Mouse (Mus musculus) CD4-positive helper T cell, adult 2 months (primary cell): ENCODE data around the gene Wrnip1.

Experiments
- DNase-seq: peaks from one replicate; pipeline ENCODE4 v3.0.0-alpha.2; 2012; ENCODE audit warnings: low read depth, missing footprints, low spot score

Wrnip1 gene

DNA sequence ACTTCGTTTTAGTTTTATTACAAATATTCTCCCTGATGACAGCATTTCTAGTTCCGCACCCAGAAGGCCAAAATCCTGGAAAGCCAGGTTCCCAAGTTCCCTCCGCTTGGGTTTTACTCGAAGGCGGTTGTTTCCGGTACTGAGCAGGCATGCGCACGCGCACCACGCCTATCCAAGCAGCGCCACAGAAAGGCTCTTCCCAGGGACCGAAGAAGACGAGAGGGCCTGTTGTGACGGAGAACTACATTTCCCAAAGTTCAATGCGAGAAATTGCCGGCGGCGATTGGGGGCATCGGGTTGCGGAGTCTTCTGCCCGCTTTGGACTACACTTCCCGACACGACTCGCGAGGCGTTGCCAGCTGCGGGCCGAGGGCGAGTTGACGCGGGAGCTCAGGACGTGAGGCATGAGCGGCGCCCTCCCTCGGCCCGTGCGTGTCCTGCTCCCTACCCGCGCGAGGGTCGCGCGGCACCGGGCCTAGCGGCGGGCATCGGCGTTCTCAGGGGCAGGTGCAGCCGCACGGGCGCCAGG is at the start of gene Wrnip1:
Gene Wrnip1 (plus strand): TSS at position 346 of the 529 bp plus-strand sequence.
- peak; percentile 98 for DNase-seq

DNA sequence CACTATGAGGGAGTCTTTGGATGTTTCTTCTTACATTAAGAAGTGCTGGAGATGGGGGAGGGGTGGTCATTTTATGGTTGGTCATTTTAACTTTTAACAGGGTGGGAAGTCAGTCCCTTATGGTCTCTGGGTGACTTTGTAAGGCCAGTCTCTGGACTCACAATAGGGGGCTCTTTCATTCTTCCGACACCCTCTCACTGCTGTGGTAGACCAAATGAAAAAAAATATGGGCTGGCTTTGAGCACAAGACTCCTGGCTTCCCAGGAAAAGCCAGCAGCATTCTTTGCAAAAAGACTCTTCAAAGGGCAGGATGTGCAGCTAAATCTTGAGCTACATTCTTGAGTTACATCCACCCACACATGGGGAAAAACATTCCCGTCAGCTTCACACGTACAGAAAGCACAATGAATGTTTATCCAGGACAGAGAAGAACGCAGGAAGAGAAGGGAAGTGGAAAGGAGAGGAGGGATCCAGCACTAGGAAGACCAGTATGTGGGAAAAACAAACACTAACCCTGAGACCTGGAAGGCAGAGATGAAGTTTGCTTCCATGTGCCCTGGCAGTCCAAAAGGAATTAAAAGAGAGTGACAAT is 49.7 kb upstream of the Wrnip1 start:
- no peak for DNase-seq

DNA sequence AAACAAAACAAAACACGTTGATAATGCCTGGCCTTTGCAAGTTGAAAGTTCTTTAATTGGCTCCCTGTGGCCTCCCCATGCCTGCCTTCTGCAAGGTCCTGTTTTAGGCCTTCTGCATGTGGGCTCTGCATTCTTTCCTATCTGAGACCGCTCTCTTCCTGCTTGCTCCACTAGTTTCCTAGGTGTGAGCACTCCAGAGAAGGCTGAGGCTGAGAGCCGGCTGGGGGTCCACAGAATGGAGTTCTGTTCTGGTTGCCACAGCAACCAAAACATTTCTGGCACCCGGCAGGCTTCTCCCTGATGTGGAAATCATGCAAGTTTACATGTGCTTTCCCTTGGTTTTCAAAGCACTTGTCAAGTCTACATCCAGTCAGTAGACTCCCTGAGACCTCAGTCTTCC is 42.8 kb upstream of the Wrnip1 start:
- DNase-seq: no peak

DNA sequence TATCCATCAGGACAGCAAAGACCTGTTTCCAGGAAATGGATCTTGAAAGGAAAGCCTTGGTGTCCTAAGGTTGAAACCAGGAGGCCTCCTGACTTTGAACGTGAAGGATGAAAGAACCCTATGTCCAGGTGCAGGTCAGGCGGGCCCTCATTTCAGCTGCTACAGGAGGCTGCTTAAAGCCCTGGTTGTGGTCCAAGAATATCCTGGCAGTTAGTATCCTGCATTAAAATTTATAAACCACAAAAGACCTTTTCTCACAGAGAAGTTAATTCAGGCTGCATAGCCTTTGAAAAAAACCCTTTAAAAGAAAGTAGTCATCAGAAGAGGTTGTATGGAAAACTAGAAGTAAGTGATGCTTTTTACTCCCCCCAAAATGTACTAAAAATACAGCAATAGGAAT is 41.0 kb upstream of the Wrnip1 start:
- no peak for DNase-seq

DNA sequence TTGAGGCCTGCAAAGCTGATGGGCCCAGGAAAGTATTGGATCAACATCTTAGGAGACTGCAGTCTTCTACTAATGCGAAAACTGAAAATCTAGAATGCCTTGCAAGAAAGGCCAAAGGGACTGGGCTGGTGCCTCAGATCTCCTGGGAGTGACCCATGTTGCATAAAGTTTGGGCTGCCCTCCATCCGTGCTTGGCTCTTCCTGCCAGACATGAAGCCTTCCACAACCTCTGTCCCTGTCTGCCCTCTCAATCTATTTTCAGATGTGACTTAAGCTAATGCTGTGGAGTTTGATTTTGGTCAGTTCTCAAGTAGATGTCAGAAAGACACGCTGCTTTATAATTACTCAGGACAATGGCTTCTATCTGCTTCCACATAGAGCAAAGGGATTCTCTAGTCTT is 38.7 kb upstream of the Wrnip1 start:
- no peak for DNase-seq

DNA sequence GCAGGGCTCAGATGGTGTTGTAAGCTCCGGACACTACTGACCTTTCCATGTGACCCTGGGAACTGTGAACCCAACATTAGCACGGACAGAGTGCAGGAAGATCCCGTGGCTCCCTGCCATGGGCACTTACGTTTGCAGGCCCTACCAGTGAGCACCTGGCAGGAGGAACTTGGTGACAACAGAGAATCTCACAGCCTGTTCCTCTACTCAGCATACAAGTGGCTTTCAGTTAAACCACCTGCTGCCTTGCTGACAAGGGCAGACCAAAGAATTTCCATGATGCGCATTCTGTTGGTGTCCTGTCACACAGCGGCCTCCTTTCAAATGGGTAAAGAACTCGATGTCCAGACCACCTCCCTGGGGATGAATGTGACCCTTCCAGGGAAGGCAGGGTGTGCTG is 37.4 kb upstream of the Wrnip1 start:
- DNase-seq: no peak

DNA sequence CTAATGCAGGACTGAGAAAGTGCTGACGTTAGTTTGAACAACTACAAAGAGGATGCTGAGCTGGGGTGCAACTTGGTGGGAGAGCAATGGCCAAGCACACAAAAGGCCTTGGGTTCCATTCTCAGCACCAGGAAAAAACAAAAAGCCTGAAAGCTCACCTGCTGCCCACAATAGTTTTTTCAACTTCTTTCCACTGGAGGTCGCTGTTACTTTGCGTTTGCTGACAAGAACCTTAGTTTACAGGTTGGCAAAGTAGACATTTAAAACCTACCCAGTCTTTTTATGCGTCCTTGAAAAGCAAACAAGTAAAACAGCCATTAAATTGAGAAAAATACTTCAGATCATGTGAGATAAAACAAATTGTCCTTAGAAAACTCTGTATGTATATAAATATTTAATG is 33.7 kb upstream of the Wrnip1 start:
- peak; percentile 29 for DNase-seq

DNA sequence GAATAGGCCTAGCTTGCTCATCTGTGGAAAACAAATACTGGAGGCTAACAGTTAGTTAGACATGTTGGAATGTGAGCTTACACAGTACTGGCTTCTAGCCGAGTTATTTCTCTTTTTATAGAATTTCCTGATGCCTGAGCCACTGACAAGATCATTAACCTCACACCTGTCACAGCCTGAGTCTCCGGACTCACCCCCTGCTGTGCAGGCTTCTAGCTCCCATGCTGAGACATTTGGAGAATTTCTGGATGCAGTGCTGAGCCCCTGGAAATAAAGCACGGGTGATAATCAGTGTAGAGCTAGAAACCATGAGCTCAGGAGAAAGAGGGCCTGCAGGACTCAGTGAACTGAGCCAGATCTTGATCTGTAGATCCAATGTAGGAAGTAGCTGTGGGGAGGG is 31.9 kb upstream of the Wrnip1 start:
- no peak for DNase-seq

DNA sequence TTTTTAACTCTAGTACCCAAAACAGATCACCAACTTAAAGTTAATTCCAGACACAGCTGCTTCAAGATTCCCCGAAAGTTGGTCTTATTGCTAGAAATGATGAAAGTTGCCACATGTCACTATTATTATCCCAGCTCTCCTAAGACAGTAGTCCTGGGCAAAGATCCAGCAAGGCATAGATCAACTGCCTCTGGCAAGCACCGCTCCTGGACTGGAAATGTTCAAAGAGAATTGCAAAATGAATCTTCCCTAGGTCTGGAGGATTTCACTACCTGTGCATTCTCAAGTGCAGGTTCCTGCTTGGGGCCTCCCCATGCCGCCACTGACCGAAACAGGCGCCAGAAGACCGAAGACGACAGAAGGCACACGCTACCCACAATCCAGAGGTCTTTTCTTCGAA is 25.9 kb upstream of the Wrnip1 start:
- DNase-seq: no peak

DNA sequence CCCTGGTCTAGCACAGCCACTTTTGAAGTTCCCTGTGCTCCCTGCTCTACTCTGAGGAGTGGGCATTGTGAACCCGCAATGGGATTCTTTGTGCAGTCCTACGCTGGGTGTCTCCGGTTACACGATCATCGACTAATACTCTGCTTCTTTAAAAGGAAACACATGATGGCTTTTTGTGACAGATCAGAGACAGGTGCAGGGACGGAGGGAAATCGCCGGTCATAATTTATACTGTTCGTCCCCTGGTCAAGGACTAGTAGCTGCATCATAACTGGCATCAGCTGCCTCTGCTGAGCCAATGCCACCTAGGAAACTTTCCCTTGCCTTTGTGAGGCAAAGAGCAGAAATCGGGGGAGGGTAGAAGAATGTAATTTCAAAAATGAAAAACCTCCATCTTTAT is 25.5 kb upstream of the Wrnip1 start:
- no peak for DNase-seq

DNA sequence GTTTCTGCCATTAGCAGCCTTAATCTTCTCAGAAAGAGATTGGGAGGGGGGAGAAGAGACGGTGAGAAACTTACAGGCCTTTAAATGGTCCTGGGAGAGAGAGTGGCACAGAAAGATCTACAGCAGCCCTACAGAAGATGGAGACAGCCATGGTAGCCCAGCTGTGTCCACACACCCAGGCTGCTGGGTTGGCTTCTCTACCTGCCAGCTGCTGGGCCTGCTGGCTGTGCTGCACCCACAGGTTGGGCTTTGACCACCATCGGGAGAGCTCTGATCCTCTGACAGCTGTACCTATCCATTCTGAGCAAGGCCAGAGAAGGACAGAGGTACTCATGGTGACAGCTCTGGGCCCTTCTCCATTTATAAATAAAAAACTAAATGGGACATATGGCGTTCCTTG is 23.0 kb upstream of the Wrnip1 start:
- no peak for DNase-seq

DNA sequence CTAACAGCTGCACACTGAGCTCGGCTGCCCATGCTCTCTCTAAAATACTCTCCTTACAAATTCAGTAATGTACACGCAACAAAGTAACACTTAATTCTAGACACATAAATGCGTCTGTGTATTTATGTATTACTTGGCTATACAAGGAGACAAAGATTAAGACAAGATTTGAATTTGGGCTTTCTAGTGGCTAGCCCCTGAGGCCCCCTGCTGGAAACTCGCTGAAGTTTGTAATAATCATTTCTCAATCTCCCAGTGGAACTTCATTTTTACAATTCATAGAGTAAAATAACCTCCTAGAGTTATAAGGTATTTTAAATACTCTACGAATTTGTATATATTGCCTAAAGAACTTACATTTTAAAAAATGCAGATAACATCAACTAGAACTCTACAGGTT is 18.8 kb upstream of the Wrnip1 start:
- DNase-seq: no peak

DNA sequence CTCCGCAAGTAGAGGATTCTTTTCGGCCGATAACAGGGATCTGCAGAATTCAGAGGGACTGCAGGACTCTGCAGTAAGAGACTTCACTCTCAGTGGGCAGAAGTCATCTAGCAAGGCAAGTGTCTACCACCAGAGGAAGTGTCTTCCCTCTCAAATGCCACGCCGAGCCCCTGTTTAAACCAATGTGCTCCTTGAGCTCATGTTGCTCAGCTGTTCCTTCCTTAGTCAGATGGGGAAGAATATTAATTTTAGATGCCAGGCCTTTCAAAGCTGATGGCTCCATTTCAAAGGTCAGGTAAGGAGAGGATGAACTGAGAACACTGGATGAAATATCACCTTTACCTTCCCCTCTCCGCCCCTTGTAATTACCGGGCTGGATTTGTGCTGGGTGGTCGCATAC is 18.0 kb upstream of the Wrnip1 start, which contains the start of gene Mylk4:
Gene Mylk4 (minus strand): TSS at position 139 of the 400 bp plus-strand sequence.
- no peak for DNase-seq

DNA sequence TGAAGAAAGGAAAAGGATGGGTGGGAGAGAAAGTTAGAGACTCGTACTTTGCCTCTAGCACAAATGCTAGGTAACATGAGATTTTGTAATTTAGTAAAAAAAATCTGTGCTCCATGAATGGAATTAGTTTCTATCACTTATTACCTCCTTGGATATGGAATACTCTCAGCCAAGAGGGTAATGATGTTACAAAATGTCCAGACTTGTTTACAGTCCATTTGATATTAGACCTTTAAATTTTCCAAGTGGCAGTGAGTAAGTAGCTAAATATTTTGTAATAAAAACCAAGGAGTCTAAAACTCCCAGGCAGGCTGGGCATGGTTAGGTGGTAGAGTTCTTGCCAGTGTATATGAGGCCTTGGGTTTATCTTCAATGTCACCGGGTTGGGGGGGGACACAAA is 14.3 kb upstream of the Wrnip1 start:
- DNase-seq: no peak

DNA sequence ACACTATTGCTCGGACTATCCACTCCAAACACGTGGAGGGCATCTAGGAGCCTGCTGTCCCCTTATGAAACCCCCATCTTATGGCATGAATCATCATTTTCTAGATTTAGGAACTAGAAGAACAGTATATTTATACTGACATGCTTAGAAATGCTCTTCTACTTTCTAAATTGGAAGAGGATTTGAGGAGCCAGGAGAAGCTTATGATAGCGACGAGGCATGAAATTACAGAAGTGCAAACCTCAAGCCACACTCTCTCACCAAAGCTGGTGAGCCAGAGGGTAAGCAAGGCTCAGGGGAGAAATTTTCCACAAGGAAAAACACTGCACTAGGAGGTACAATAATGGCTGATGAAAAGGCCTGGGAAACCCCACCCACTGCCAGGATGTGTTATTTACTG is 12.1 kb upstream of the Wrnip1 start:
- DNase-seq: no peak

DNA sequence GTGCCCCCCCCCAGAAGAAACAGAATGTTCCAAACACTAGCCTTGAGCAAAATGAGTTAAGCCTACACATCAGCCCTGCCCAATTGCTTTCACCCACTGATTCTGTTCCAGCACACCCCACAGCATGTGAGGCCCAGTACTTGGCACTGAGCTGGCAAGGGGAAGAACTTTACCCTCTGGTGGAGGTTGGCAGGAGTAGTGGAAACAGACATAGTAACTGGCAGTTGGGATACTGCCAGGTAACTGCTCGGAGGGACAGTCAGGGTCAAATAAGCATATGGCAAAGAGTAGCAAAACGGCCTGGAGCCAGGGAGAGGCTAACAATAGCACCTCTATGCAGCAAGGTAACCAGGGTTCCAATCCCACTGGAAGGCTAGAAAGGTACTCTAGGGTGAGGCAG is 7.2 kb upstream of the Wrnip1 start:
- DNase-seq: no peak

DNA sequence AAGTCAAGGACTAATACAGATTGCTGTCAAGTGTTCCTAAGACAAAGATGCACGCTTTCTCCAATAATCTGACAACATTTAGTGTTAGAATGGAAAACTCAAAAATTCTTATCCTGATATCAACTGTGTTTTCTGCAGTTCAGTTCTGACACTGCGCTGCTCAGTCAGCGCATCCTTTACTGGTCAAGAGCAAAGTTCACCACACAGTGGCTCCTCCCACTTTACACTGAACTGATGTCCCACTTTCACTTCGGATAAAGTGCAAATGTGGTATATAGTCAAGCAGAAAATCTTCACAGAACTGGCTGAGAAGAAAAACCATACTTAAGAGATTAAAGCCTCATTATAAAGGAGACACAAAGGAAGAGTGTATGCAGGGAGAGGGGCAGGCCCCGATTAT is 6.7 kb upstream of the Wrnip1 start:
- no peak for DNase-seq

DNA sequence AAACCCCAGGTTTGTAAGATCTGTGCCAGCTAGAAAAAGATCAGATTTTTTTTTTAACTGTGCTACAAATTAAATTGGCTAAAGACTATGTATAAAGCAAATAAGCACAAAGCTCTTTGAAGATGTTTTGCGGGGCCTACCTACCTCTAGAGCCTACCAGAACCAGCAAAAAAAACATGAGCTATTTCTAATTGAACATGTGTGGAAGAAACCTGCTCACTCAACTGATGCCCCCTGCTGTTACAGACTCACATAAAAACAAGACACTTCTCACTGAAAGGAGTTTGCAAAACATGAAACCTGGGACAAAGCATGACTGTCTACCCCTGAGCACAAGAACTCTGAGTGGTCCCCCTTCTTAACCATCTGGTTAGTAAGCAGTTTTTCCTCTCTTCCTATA is 4.8 kb upstream of the Wrnip1 start:
- no peak for DNase-seq

DNA sequence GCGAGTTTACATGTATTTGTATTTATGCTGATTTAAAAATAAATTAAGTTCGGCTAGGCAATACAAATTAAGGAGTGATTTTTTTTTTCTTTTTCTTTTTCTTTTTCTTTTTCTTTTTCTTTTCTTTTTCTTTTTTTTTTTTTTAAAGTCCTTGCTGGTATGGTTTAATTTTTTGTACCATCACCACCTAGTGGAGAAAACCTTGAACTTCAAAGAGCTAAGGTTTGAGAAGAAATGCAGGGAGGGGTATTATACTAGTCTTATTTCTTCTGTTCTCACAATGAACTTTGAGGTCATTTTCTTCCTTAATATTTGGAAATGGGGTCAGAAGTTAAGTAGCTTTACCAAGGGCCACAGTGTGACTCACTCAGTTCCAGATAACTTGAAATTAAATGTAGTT is 2.7 kb upstream of the Wrnip1 start:
- peak; percentile 49 for DNase-seq

DNA sequence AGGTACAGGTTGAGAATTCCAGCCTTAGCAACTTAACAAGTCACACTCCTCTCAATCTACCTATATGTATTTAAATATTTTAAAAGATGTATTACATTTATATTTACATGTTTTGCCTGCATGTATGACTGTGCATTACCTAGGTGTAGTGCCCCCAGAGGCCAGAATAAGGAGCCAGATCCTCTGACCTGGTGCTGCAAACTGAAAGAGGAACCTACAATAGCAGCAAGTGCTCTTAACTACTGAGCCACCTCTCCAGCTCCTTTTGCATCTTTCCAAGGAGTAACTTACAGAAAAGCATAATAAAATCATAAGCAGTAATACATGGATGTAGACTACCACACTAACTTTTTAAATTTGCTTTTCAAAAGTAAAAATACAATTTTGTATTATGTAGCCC is 979 bp upstream of the Wrnip1 start:
- peak; percentile 56 for DNase-seq

DNA sequence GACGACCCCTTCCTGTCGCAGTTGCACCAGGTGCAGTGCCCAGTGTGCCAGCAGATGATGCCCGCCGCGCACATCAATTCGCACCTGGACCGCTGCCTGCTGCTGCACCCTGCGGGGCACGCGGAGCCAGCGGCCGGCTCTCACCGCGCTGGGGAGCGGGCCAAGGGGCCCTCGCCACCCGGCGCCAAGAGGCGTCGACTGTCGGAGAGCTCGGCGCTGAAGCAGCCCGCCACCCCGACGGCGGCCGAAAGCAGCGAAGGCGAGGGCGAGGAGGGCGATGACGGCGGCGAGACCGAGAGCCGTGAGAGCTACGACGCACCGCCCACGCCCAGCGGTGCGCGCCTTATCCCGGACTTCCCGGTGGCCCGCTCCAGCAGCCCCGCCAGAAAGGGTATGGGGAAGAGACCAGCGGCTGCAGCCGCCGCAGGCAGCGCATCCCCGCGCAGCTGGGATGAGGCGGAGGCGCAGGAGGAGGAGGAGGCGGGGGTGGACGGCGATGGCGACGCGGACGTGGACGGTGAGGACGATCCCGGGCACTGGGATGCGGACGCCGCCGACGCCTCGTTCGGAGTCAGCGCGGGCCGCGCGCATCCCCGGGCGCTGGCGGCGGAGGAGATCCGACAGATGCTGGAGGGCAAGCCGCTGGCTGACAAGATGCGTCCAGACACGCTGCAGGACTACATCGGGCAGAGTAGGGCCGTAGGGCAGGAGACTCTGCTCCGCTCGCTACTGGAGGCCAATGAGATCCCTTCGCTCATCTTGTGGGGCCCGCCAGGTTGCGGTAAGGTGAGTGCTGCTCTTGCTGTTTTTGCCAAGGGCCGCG is 632 bp downstream of the Wrnip1 start, which contains the start of gene D930007J09Rik:
Gene D930007J09Rik (minus strand): TSS at position 591 of the 823 bp plus-strand sequence.
- peak; percentile 71 for DNase-seq

DNA sequence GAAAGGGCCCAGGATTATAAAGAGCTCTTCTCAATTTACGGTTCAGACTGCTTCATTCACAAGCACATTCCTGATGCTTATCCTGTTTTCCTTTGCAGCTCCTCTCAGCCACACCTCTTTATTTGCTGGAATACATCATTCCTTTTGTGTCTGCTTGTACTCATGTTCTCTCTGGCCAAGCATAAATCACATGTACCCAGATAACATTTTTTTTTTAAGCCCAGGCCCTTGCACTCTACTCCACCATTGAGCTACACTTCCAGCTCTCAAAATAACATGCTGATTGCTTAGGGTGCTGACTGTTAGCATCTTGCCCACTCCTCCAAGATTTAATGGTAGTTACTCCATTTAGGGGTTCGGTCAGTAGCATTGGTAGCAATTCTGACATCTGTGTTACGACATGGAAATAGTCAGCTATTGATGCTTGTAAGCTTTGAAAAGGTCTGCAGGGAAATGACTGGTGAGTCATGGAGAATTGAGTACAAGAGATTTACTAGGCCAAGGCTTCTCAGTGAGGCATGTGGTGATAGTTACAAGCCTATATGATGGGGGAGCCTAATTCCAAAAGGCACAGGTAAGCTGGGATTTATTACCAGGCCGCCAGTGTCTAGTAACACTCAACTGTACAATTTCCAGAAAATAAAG is 2.0 kb downstream of the Wrnip1 start:
- DNase-seq: no peak

DNA sequence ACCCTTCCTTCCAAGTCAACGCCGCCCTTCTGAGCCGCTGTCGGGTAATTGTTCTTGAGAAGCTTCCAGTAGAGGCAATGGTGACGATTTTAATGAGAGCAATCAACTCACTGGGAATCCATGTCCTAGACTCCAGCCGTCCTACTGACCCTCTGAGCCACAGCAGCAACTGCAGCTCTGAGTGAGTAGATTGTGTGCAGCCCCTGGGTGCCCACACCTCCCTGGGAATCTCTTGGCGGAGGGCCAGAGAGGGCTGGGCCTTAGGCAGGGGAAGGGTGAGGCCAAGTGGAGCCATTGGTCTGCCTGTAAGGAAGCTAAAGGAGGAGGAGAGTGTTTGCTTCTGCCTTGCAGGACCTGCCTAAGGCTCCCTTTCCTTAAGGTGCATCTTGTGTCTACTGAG is 5.0 kb downstream of the Wrnip1 start:
- no peak for DNase-seq
